ENCODE assay signal across 10 mouse cellular contexts in genomic region chr10:78540943-78541342, GRCm38 (mm10). TPM values are rescaled to one million over a fixed set of nuclear protein-coding genes. Genes with fewer than 3 reads are reported as not detected.
DNase-seq lines count a peak whose midpoint lies in the region; ATAC-seq and TF ChIP-seq lines count a peak whose summit lies in the region.
"Had no signal": no experiment of that assay in that cellular context is flagged by ENCODE, and none has a peak within 500 bp of the region (broad histone marks: within the 10 kb centered on the region; RNA-seq: fewer than 3 reads in every experiment).

No protein-coding gene starts in this region.

- no peaks in the 10 kb centered on the region for H3K9me3 ChIP-seq in liver, embryonic 11.5 days (ENCODE audit: control insufficient read depth, low read length)
- no peaks in the 10 kb centered on the region for H3K9me3 ChIP-seq in kidney, postnatal 0 days (replicated peaks; ENCODE audit: low read length)
- H3K9me3 ChIP-seq: limb, embryonic 13.5 days had no signal

- peak; percentile 28 for DNase-seq in liver, adult 2 months (ENCODE audit: extremely low read depth, low read depth, low spot score)
- no peak for DNase-seq in liver, embryonic 11.5 days (ENCODE audit: low spot score)
- no peak for DNase-seq in Patski (ENCODE audit: low read depth, low spot score)
- DNase-seq in cerebellum, adult 9-10 months, result peak; percentile 46
- peak; percentile 34 for DNase-seq in kidney, postnatal 0 days (ENCODE audit: low spot score)
- DNase-seq in frontal cortex, postnatal 25 days (ENCODE audit: low spot score in 2 of 2), result no peak

- no peak for TF ChIP-seq POLR2A in liver, adult 2 months (IDR thresholded peaks at IDR 0.05; ENCODE audit: extremely low read depth, insufficient read depth, low read length)
- TF ChIP-seq POLR2A in small intestine, adult 2 months (IDR thresholded peaks at IDR 0.05; ENCODE audit: low read depth, low read length), result no peak

- POLR2A ChIA-PET in Patski (lab: Charles Lee), result no interaction called here

- 0 out of 2 replicates have a peak, but pooled peaks cover 4% of the 10 kb centered on the region for H3K27me3 ChIP-seq in liver, adult 2 months (ENCODE audit: control insufficient read depth, insufficient read depth, low read length)
- H3K27me3 ChIP-seq in liver, embryonic 11.5 days (replicated peaks; ENCODE audit: control insufficient read depth, insufficient read depth, low read length), result no peaks in the 10 kb centered on the region
- peaks cover 48% of the 10 kb centered on the region for H3K27me3 ChIP-seq in Patski
- no peaks in the 10 kb centered on the region for H3K27me3 ChIP-seq in kidney, postnatal 0 days (ENCODE audit: insufficient read depth, low read length)
- H3K27me3 ChIP-seq in small intestine, adult 2 months (ENCODE audit: control insufficient read depth, insufficient read depth, low read length), result no peaks in the 10 kb centered on the region
- H3K27me3 ChIP-seq: limb, embryonic 13.5 days had no signal

- H3K36me3 ChIP-seq in liver, adult 2 months (ENCODE audit: control insufficient read depth, insufficient read depth, low read length), result no peaks in the 10 kb centered on the region
- H3K36me3 ChIP-seq in liver, embryonic 11.5 days (ENCODE audit: control insufficient read depth, insufficient read depth, low read length), result no peaks in the 10 kb centered on the region
- no peaks in the 10 kb centered on the region for H3K36me3 ChIP-seq in kidney, postnatal 0 days (ENCODE audit: insufficient read depth, low read length)
- H3K36me3 ChIP-seq in small intestine, adult 2 months (ENCODE audit: control insufficient read depth, insufficient read depth, low read length), result no peaks in the 10 kb centered on the region
- H3K36me3 ChIP-seq: limb, embryonic 13.5 days had no signal

- WGBS in liver, adult 2 months, result 50% methylated on average over 2 of the region's 2 CpGs
- WGBS in liver, embryonic 11.5 days, result 56% methylated on average over 2 of the region's 2 CpGs
- WGBS in kidney, postnatal 0 days, result 62% methylated on average over 2 of the region's 2 CpGs
- WGBS in small intestine, adult 2 months, result 52% methylated on average over 2 of the region's 2 CpGs

- in situ Hi-C loops in Patski (cut with MboI; ENCODE audit: low pct_unique_long_range_greater_than_20kb), result loop anchor here (25.0 kb wide), 1 partner anchor 571 kb away; no protein-coding TSS in a partner anchor

- no peak for ATAC-seq in liver, embryonic 11.5 days (replicated peaks; ENCODE audit: low FRiP score)
- peak; percentile 47 for ATAC-seq in Patski
- no peak for ATAC-seq in kidney, postnatal 0 days (replicated peaks; ENCODE audit: low FRiP score, low read depth)
- ATAC-seq in activated CD4-positive, CD25-positive, alpha-beta regulatory T cell, adult 4 months, result no peak

- H3K4me2 ChIP-seq in liver, embryonic 11.5 days, result no peak overlapping the region
- H3K4me2 ChIP-seq in kidney, postnatal 0 days (ENCODE audit: low read length), result no peak overlapping the region
- H3K4me2 ChIP-seq: limb, embryonic 13.5 days had no signal

- no peak overlapping the region for H3K27ac ChIP-seq in liver, adult 2 months (replicated peaks; ENCODE audit: insufficient read depth, low read depth, low read length)
- H3K27ac ChIP-seq in liver, embryonic 11.5 days (ENCODE audit: low read depth, low read length), result no peak overlapping the region
- H3K27ac ChIP-seq in kidney, postnatal 0 days, result no peak overlapping the region
- H3K27ac ChIP-seq in small intestine, adult 2 months (ENCODE audit: insufficient read depth, low read depth, low read length), result no peak overlapping the region
- H3K27ac ChIP-seq: limb, embryonic 13.5 days had no signal

- H3K4me3 ChIP-seq in liver, adult 2 months (ENCODE audit: insufficient read depth, low read depth, low read length), result no peak overlapping the region
- H3K4me3 ChIP-seq in liver, embryonic 11.5 days (ENCODE audit: low read depth, low read length), result no peak overlapping the region
- H3K4me3 ChIP-seq in kidney, postnatal 0 days (replicated peaks; ENCODE audit: low read depth, low read length), result no peak overlapping the region
- H3K4me3 ChIP-seq in small intestine, adult 2 months (ENCODE audit: low read depth, low read length), result no peak overlapping the region
- H3K4me3 ChIP-seq: erythroblast, embryonic 14.5 days; limb, embryonic 13.5 days had no signal

- TF ChIP-seq CTCF in liver, adult 2 months (IDR thresholded peaks at IDR 0.05; ENCODE audit: low read depth, low read length), result peak; percentile 39; the same call in 1 of the 2 replicates
- peak; percentile 65 for TF ChIP-seq CTCF in Patski (IDR thresholded peaks at IDR 0.05)
- peak; percentile 60 for TF ChIP-seq CTCF in kidney, postnatal 0 days (IDR thresholded peaks at IDR 0.05; ENCODE audit: low read depth)
- peak; percentile 42; the same call in 1 of the 2 replicates for TF ChIP-seq CTCF in small intestine, adult 2 months (IDR thresholded peaks at IDR 0.05; ENCODE audit: extremely low read depth, insufficient read length, insufficient replicate concordance, low read depth, low read length)

- CTCF ChIA-PET in Patski (lab: Charles Lee), result interaction anchor here (1.0 to 1.1 kb wide), 3 partner anchors 58 to 72 kb away, joined by 3 to 5 read pairs (median 3); no protein-coding TSS in a partner anchor

- no peak overlapping the region for H3K9ac ChIP-seq in liver, adult 2 months (ENCODE audit: low read depth, low read length)
- no peak overlapping the region for H3K9ac ChIP-seq in liver, embryonic 11.5 days (ENCODE audit: low read depth, low read length)
- H3K9ac ChIP-seq in kidney, postnatal 0 days (ENCODE audit: low read depth, low read length), result no peak overlapping the region
- H3K9ac ChIP-seq: limb, embryonic 13.5 days had no signal

- H3K79me2 ChIP-seq in liver, adult 2 months (ENCODE audit: control insufficient read depth, insufficient read depth, low read length), result no peaks in the 10 kb centered on the region

- no peaks in the 10 kb centered on the region for H3K4me1 ChIP-seq in liver, adult 2 months (ENCODE audit: control insufficient read depth, insufficient read depth, low read length)
- no peaks in the 10 kb centered on the region for H3K4me1 ChIP-seq in liver, embryonic 11.5 days (replicated peaks; ENCODE audit: control insufficient read depth, insufficient read depth, low read length)
- no peaks in the 10 kb centered on the region for H3K4me1 ChIP-seq in kidney, postnatal 0 days (replicated peaks; ENCODE audit: insufficient read depth, low read length)
- no peaks in the 10 kb centered on the region for H3K4me1 ChIP-seq in small intestine, adult 2 months (ENCODE audit: control insufficient read depth, insufficient read depth, insufficient read length, low read length)
- H3K4me1 ChIP-seq: limb, embryonic 13.5 days had no signal

RNA-seq across cellular contexts. Expression of gene Olfr1358, which starts 23.7 kb away (rescaled TPM):
- not detected in 2 replicates for total RNA-seq in liver, adult 2 months (2014; rRNA removed)
- not detected in 2 replicates for polyA plus RNA-seq in liver, adult 2 months (2012; rRNA removed)
- polyA plus RNA-seq in liver, embryonic 11.5 days (2014; fragmentation: Nextera tagmentation; extraction: Ambion mirVana), result not detected in 2 replicates
- polyA plus RNA-seq in Patski (2021), result not detected
- polyA plus RNA-seq in kidney, postnatal 0 days (2015; fragmentation: Nextera tagmentation; extraction: Ambion mirVana), result not detected in 2 replicates
- polyA plus RNA-seq in small intestine, adult 2 months (2012; rRNA removed), result not detected in 2 replicates
- polyA plus RNA-seq in activated CD4-positive, CD25-positive, alpha-beta regulatory T cell, adult 4 months (2017; shearing (Covaris generic)), result not detected
- polyA plus RNA-seq: erythroblast, embryonic 14.5 days; limb, embryonic 13.5 days had no signal

RNA-seq across cellular contexts. Expression of gene Ilvbl, which starts 33.2 kb away (rescaled TPM):
- total RNA-seq in liver, adult 2 months (2014; rRNA removed), result 27.2 and 28.4 TPM in 2 replicates
- polyA plus RNA-seq in liver, adult 2 months (2012; rRNA removed), result 44.3 and 47.1 TPM in 2 replicates
- 22.1 and 24.0 TPM in 2 replicates for polyA plus RNA-seq in liver, embryonic 11.5 days (2014; fragmentation: Nextera tagmentation; extraction: Ambion mirVana)
- 132 TPM for polyA plus RNA-seq in Patski (2021)
- 57.4 and 60.9 TPM in 2 replicates for polyA plus RNA-seq in kidney, postnatal 0 days (2015; fragmentation: Nextera tagmentation; extraction: Ambion mirVana)
- 62.2 and 168 TPM in 2 replicates for polyA plus RNA-seq in small intestine, adult 2 months (2012; rRNA removed)
- 10 to 100 TPM; 62.9 to 71.6 TPM for polyA plus RNA-seq in activated CD4-positive, CD25-positive, alpha-beta regulatory T cell, adult 4 months (2017; shearing (Covaris generic))

RNA-seq across cellular contexts. Expression of gene Syde1, which starts 50.8 kb away (rescaled TPM):
- total RNA-seq in liver, adult 2 months (2014; rRNA removed), result 0.74 and 0.94 TPM in 2 replicates
- 2.5 and 3.4 TPM in 2 replicates for polyA plus RNA-seq in liver, adult 2 months (2012; rRNA removed)
- polyA plus RNA-seq in liver, embryonic 11.5 days (2014; fragmentation: Nextera tagmentation; extraction: Ambion mirVana), result 6.6 and 8.2 TPM in 2 replicates
- 46.6 TPM for polyA plus RNA-seq in Patski (2021)
- 12.8 and 13.8 TPM in 2 replicates for polyA plus RNA-seq in kidney, postnatal 0 days (2015; fragmentation: Nextera tagmentation; extraction: Ambion mirVana)
- polyA plus RNA-seq in small intestine, adult 2 months (2012; rRNA removed), result 4.8 and 8.6 TPM in 2 replicates
- 1 to 10 TPM in 1 of 2 experiments, under 1 TPM in 1; 0.46 to 1.1 TPM for polyA plus RNA-seq in activated CD4-positive, CD25-positive, alpha-beta regulatory T cell, adult 4 months (2017; shearing (Covaris generic))

Comparison
In these comparisons a context has a peak if more than half of its experiments do, and no peak if none do; other contexts are left out.
1. DNase-seq: peak in liver, adult 2 months (single experiment), cerebellum, adult 9-10 months (single experiment) and kidney, postnatal 0 days (single experiment); none in liver, embryonic 11.5 days (single experiment), Patski (single experiment) and frontal cortex, postnatal 25 days (0 of 2).
2. Peak in every context shown above with its lines, with median percentiles within 50 percentile points of each other: CTCF ChIP-seq.